Mouse (Mus musculus) embryonic facial prominence, embryonic 13.5 days (tissue): ENCODE data around the gene Prtg. TPM values are rescaled to one million over a fixed set of nuclear protein-coding genes. Genes with fewer than 3 reads are reported as not detected.

ENCODE experiments used
- ATAC-seq: fragments of 200-750 bp; cut with Nextera tagmentation; 2 replicates; pipeline ENCODE4 v1.8.0; 2017; ENCODE audit warnings: low read depth; ENCODE audit not compliant: insufficient number of reproducible peaks, insufficient read depth, low FRiP score, low TSS enrichment
- H3K27ac ChIP-seq: fragments of 300-500 bp; sonication (generic); 2 replicates; pipeline ENCODE4 v1.5.1; 2015; ENCODE audit warnings: moderate library complexity, mild to moderate bottlenecking, inconsistent platforms
- H3K27me3 ChIP-seq: fragments of 300-500 bp; sonication (generic); 2 replicates; pipeline ENCODE4 v1.6.1; 2015; ENCODE audit warnings: mild to moderate bottlenecking, inconsistent platforms
- H3K36me3 ChIP-seq: fragments of 300-500 bp; sonication (generic); 2 replicates; pipeline ENCODE4 v1.6.1; 2015; ENCODE audit warnings: mild to moderate bottlenecking, inconsistent platforms
- H3K4me1 ChIP-seq: fragments of 300-500 bp; sonication (generic); 2 replicates; pipeline ENCODE4 v1.6.1; 2015; ENCODE audit warnings: inconsistent platforms
- H3K4me2 ChIP-seq: fragments of 300-500 bp; sonication (generic); 2 replicates; pipeline ENCODE4 v1.6.1; 2015; ENCODE audit warnings: moderate library complexity, mild to moderate bottlenecking, inconsistent platforms
- H3K4me3 ChIP-seq: fragments of 300-500 bp; sonication (generic); 2 replicates; pipeline ENCODE4 v1.5.1; 2015; ENCODE audit warnings: mild to moderate bottlenecking, inconsistent platforms
- H3K9ac ChIP-seq: fragments of 300-500 bp; sonication (generic); 2 replicates; pipeline ENCODE4 v1.6.1; 2015; ENCODE audit warnings: mild to moderate bottlenecking, inconsistent platforms
- H3K9me3 ChIP-seq: fragments of 300-500 bp; sonication (generic); 2 replicates; pipeline ENCODE4 v1.6.1; 2016; ENCODE audit warnings: inconsistent platforms
- WGBS: fragments of 180-500 bp; shearing (Covaris S2); methylation state at CpG from one replicate; pipeline ENCODE4 v1.1.7; 2015; ENCODE audit warnings: mixed read lengths; 5-methylcytosine and 5-hydroxymethylcytosine counted together
- polyA plus RNA-seq: library from polyadenylated mRNA; unstranded; fragments of >200 nt; fragmentation: Nextera tagmentation; extraction: Ambion mirVana; gene quantifications from 2 replicates; pipeline ENCODE4 v1.2.1, GENCODE M21; 2015

The Prtg gene
- polyA plus RNA-seq, 1 experiment from 2014 or later: 1.8 TPM

- Histone ChIP-seq H3K4me1 (peaks cover 25% of the 10 kb centered on the region), H3K9me3 (no peaks in the 10 kb centered on the region), H3K4me2 (no peak overlapping the region), H3K9ac (no peak overlapping the region), H3K27ac (no peak overlapping the region), H3K4me3 (no peak overlapping the region), H3K27me3 (no peaks in the 10 kb centered on the region), H3K36me3 (no peaks in the 10 kb centered on the region; the same call in 1 of the 2 replicates)
- 32% methylated on average over 5 of the region's 5 CpGs for WGBS
- no peak for ATAC-seq
Observed at GRCm38 (mm10) chr9:72863773-72864172, 57.1 kb downstream of the Prtg start.

- Histone ChIP-seq H3K9me3 (no peaks in the 10 kb centered on the region), H3K36me3 (no peaks in the 10 kb centered on the region), H3K27ac (no peak overlapping the region), H3K4me3 (no peak overlapping the region), H3K4me2 (no peak overlapping the region), H3K27me3 (no peaks in the 10 kb centered on the region), H3K9ac (no peak overlapping the region), H3K4me1 (peaks cover 32% of the 10 kb centered on the region)
- no peak for ATAC-seq
- WGBS: 75% methylated on average over 6 of the region's 6 CpGs
Observed at GRCm38 (mm10) chr9:72867434-72867833, 60.8 kb downstream of the Prtg start.

GRCm38 (mm10) chr9:72868774-72869173 is 62.1 kb downstream of the Prtg start:
- Histone ChIP-seq H3K9ac (no peak overlapping the region), H3K27me3 (no peaks in the 10 kb centered on the region), H3K4me3 (no peak overlapping the region), H3K27ac (peak overlapping the region; percentile 14; the same call in 1 of the 2 replicates), H3K9me3 (no peaks in the 10 kb centered on the region), H3K4me2 (no peak overlapping the region), H3K4me1 (peaks cover 35% of the 10 kb centered on the region), H3K36me3 (no peaks in the 10 kb centered on the region)
- WGBS: 69% methylated on average over 2 of the region's 2 CpGs
- ATAC-seq: no peak

GRCm38 (mm10) chr9:72871506-72872297 is 65.0 kb downstream of the Prtg start:
- H3K4me3 ChIP-seq: no peak overlapping the region
- peaks cover 22% of the 10 kb centered on the region for H3K4me1 ChIP-seq
- peak overlapping the region; percentile 38 for H3K4me2 ChIP-seq
- H3K27me3 ChIP-seq: no peaks in the 10 kb centered on the region
- no peaks in the 10 kb centered on the region for H3K36me3 ChIP-seq
- H3K27ac ChIP-seq: peak overlapping the region; percentile 79
- no peak for ATAC-seq
- H3K9ac ChIP-seq: peak overlapping the region; percentile 44; the same call in 1 of the 2 replicates
- H3K9me3 ChIP-seq: no peaks in the 10 kb centered on the region
- 19% methylated on average over 13 of the region's 13 CpGs for WGBS

GRCm38 (mm10) chr9:72872298-72873130 is 65.8 kb downstream of the Prtg start:
- no peak overlapping the region for H3K4me2 ChIP-seq
- H3K27me3 ChIP-seq: no peaks in the 10 kb centered on the region
- no peak overlapping the region for H3K4me3 ChIP-seq
- H3K9ac ChIP-seq: no peak overlapping the region
- 34% methylated on average over 8 of the region's 8 CpGs for WGBS
- H3K27ac ChIP-seq: peak overlapping the region; percentile 79; the same call in 1 of the 2 replicates
- ATAC-seq: no peak
- peaks cover 29% of the 10 kb centered on the region for H3K4me1 ChIP-seq
- H3K36me3 ChIP-seq: no peaks in the 10 kb centered on the region
- no peaks in the 10 kb centered on the region for H3K9me3 ChIP-seq

- no peak for ATAC-seq
- Histone ChIP-seq H3K9ac (no peak overlapping the region), H3K9me3 (no peaks in the 10 kb centered on the region), H3K27ac (no peak overlapping the region), H3K27me3 (no peaks in the 10 kb centered on the region), H3K4me1 (peaks cover 63% of the 10 kb centered on the region), H3K4me2 (no peak overlapping the region), H3K4me3 (no peak overlapping the region), H3K36me3 (no peaks in the 10 kb centered on the region)
- WGBS: 85% methylated on average over 2 of the region's 2 CpGs
Observed at GRCm38 (mm10) chr9:72875878-72876277, 69.2 kb downstream of the Prtg start.

- Histone ChIP-seq H3K4me2 (peak overlapping the region; percentile 7; the same call in 1 of the 2 replicates), H3K9me3 (no peaks in the 10 kb centered on the region), H3K4me1 (peaks cover 58% of the 10 kb centered on the region), H3K9ac (no peak overlapping the region), H3K36me3 (no peaks in the 10 kb centered on the region), H3K27me3 (no peaks in the 10 kb centered on the region), H3K27ac (peak overlapping the region; percentile 72; the same call in 1 of the 2 replicates), H3K4me3 (no peak overlapping the region)
- 32% methylated on average over 11 of the region's 11 CpGs for WGBS
- ATAC-seq: no peak
Observed at GRCm38 (mm10) chr9:72877905-72878304, 71.2 kb downstream of the Prtg start.

- WGBS: 37% methylated on average over 6 of the region's 6 CpGs
- H3K9ac ChIP-seq: no peak overlapping the region
- no peaks in the 10 kb centered on the region for H3K36me3 ChIP-seq
- H3K4me2 ChIP-seq: peak overlapping the region; percentile 7; the same call in 1 of the 2 replicates
- no peaks in the 10 kb centered on the region for H3K27me3 ChIP-seq
- H3K9me3 ChIP-seq: no peaks in the 10 kb centered on the region
- peak overlapping the region; percentile 72; the same call in 1 of the 2 replicates for H3K27ac ChIP-seq
- ATAC-seq: no peak
- no peak overlapping the region for H3K4me3 ChIP-seq
- H3K4me1 ChIP-seq: peaks cover 58% of the 10 kb centered on the region
Observed at GRCm38 (mm10) chr9:72878656-72879055, 72.0 kb downstream of the Prtg start.

GRCm38 (mm10) chr9:72879601-72880000 is 72.9 kb downstream of the Prtg start:
- 0 out of 2 replicates have a peak overlapping the region, but pooled peaks have one; percentile 45 for H3K27ac ChIP-seq
- ATAC-seq: no peak
- no peaks in the 10 kb centered on the region for H3K36me3 ChIP-seq
- no peaks in the 10 kb centered on the region for H3K27me3 ChIP-seq
- H3K4me1 ChIP-seq: peaks cover 61% of the 10 kb centered on the region
- 64% methylated on average over 3 of the region's 3 CpGs for WGBS
- no peaks in the 10 kb centered on the region for H3K9me3 ChIP-seq
- no peak overlapping the region for H3K9ac ChIP-seq
- H3K4me3 ChIP-seq: no peak overlapping the region
- no peak overlapping the region for H3K4me2 ChIP-seq

- H3K9me3 ChIP-seq: no peaks in the 10 kb centered on the region
- 31% methylated on average over 16 of the region's 16 CpGs for WGBS
- H3K4me2 ChIP-seq: no peak overlapping the region
- no peak for ATAC-seq
- H3K4me3 ChIP-seq: no peak overlapping the region
- no peaks in the 10 kb centered on the region for H3K36me3 ChIP-seq
- no peak overlapping the region for H3K9ac ChIP-seq
- H3K27me3 ChIP-seq: no peaks in the 10 kb centered on the region
- H3K4me1 ChIP-seq: peaks cover 57% of the 10 kb centered on the region
- H3K27ac ChIP-seq: 0 out of 2 replicates have a peak overlapping the region, but pooled peaks have one; percentile 5
Observed at GRCm38 (mm10) chr9:72880225-72880960, 73.7 kb downstream of the Prtg start.
